Mouse (Mus musculus): ENCODE measurements around the gene Fap.

The Fap gene

DNA sequence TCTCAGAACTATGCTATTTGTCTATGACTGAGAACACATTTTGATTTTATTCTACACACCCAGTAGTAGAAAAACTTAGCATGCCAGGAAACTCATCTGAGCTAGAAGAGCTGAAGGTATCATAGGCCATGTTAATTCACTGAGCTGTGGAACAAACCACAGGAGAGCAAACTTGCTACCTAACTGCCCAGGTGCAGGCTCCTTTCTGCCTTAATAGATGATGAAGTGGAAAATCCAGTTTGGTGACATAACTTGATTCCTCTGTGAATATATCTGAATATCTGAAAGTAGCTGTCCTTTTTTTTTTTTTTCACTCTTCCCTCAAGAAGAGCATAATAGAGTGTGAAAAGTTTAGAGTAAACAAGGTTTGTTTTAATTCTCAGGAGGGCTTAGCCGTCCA, 42.8 kb downstream of the Fap start:
- DNase-seq (ENCODE audit: low read depth in 1 of 2, low spot score in 2 of 2): no peak

DNA sequence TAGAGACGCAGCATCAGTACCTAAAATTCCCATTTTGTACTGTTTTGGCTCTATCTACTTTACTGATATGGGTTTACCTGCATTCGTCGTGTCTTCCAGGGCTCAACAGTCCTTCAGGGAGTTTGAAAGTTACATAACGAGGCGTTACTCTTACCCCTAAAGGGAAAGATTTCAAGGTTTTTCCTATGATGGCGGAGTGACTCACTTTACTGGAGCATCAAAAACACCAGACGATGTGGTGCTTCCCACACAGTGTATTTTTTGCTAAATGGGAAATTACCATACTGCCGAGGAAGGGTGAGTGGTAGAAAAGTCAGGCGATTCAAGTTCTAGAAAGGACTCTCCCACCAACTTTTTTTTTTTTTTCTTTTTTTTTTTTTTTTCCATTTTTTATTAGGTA, 47.5 kb downstream of the Fap start:
- DNase-seq (ENCODE audit: low read depth in 1 of 2, low spot score in 2 of 2): no peak

DNA sequence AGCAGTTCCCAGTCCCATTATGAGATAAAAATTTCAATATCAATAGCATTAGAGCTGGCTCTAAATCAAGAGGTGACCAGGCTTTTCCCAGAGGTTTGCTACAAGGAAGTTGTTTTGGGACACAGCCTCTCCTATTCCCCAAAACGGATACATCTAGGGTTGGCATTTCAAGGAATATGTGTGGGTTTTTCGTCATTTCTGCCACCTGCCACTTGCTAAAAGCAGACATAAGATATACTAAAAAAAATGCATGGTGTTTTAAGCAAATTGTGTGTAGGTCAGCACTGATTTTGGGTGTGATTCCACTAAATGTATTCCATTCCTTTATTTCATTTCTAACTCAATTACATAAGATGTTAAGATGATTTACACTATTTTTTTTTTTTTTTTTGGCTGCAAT, 56.1 kb downstream of the Fap start:
- DNase-seq (ENCODE audit: low read depth in 1 of 2, low spot score in 2 of 2): no peak

DNA sequence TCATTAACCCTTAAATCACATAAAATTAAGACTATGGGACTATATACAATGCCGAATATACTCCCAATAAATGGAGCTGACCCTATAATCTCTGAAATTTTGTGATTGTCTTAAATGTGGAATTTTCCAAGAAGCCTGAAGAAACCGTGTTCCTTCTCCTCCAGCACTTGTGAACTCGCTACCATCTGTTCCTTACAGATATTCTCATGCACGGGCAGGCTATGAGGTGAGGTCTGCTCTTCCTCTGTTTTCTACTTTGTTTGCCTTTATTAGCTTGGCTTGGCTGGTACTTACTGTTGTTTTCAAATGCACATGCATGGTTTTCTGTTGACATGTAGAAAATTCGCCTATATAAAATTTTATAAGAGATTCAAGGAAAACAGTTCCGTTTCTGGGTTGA, 59.4 kb downstream of the Fap start:
- no peak for DNase-seq (ENCODE audit: low read depth in 1 of 2, low spot score in 2 of 2)

DNA sequence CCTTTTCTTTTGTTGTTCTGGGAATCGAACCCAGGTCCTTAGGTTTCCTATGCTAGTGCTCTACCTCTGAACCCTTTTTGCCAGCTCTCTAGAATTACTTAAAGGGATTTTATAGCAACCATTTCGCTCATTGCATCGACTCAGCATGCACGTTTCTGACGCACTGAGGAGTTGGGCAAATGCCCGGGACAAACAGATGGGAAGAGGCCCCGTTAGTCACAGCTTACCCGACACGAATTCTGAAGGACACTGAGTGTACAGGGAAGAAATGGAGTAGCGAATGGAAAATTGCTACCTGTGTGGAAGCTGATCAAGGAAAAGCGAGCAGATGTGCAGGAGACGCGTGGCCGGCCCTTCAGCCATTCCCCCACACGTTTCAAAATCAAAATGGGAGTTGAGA, 60.4 kb downstream of the Fap start:
- DNase-seq (ENCODE audit: low read depth in 1 of 2, low spot score in 2 of 2): no peak

DNA sequence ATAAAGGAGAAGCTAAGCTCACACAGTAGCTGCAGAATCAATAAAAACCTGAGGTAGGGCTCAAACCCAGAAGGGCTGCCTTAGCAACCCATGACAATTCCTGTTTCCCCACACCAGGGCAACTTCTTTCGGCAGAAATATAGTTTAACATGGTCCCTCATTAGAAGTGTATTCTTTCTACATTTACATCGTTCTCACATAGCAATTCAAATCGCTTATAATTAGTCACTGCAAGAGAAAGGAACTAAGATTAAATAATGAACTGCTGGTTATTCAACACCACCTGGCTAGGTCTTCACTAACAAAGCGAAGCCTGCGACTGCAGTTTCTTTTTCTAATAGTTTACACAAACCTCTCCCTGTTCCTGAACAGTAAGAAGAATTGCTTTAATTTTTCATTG, 66.7 kb downstream of the Fap start:
- no peak for DNase-seq (ENCODE audit: low read depth in 1 of 2, low spot score in 2 of 2)

DNA sequence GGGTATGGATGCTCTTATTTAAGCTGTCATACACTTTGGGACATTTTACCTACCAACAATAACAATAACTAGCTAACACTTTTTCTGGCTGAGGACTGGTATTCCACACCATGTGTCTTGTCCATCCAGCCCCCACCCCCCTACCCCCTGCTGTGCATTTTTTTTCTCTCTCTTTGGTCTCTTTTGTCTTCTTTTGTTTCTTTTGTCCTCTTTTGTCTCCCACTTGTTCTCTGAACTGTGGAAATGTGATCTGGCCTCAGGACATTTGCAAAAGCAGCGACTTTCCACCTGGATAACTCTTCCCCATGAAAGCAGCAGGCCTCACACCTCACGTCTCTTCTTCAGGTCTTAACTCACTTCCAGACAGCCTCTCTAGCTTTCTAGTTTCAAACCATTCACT, 67.4 kb downstream of the Fap start:
- no peak for DNase-seq (ENCODE audit: low read depth in 1 of 2, low spot score in 2 of 2)

DNA sequence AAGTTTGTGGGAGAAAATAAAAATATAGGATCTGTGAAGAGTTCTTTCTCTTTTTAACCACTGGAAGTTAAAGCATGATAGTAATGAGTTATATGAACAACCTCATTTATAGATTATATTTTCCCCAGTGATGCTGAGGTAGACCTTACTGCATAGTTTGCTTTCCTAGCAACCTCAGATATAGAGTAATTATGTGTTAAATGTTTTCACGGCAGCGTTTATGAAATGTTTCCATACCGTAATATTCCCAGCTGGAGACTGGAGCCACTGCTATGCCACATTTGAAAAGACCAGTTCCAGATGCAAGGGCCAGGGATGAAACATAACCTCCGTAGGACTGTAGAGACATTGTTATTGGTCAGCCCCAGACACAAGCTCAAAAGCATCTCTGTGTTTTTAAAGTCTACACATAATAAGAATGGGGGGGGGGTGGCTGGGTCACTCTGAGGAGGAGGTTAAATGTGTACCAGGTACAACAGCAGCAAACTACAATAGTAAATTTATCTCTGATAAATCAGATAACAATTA, 69.5 kb downstream of the Fap start:
- DNase-seq (ENCODE audit: low read depth in 1 of 2, low spot score in 2 of 2): no peak

DNA sequence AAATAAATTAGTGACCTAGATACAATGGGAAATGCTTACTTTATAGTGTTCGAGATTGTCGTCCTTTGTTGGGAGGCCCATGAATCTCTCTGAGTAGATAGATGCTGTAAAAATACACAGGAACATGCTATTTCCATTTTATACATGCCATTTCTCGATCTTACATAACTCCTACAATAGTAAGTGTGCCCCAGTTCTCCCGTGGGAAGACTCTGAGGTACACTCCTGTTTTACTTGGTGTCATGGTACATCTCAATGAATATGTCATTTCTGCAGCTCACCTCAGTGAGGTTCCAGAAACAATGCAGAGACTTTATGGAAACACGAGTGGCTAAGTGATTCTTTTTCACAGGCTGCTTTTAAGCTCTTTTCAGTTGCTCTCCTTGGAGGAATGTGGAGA, 70.5 kb downstream of the Fap start:
- no peak for DNase-seq (ENCODE audit: low read depth in 1 of 2, low spot score in 2 of 2)

DNA sequence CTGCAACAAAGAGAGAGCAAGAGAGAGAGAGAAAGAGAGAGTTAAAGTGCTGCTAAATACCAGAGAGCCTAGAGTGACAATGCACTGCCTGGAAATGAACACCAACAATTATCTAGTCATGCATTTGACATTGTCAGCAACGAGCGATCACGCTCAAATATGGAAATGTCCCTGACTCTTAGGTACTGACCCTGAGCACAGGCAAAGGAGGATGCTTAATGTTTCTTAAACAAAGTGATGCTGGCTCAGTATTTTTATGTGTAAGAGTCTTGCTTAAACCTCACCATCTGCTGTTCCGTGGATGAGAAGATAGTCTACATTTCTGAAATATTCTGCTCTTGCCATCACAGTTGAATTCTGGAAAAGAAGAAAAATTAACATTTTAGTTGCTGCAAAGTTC, 71.4 kb downstream of the Fap start:
- DNase-seq (ENCODE audit: low read depth in 1 of 2, low spot score in 2 of 2): no peak

DNA sequence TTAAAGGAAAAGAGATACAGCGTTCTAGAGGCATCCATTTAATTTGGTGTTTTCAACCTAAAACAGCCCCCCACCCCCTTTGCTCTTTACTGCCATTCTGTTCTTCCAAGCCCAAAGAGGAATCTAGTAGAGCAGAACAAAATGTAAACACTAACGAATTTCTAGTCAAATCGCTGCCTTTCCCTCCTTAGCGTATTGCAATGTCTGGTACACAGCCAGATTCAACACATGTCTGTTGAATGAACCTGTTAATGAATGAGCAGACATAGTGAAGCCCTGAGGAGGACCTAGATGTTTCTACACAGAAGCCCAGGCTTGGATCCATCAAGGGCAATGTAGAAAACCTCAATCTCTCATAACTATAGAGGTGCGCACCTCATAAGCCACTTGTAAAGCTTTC, 75.1 kb downstream of the Fap start:
- no peak for DNase-seq (ENCODE audit: low read depth in 1 of 2, low spot score in 2 of 2)

DNA sequence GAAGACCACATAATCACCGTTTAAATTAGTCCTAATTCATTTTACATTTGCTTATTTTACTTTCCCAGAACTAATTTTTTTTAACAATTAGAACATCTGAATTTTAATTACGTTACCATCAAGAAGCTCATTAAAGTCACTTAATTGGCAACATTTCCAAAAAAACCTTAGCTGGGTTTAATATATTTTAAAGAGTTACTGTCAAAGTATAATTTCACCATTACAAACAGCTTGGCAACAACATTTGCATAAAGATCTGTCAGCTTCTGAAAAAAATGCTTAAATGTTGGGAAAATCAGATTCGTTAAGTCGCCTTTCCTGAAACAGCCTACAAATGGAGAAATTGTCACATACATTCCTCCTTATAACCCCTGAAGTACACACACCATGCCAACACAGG, 75.8 kb downstream of the Fap start:
- DNase-seq (ENCODE audit: low read depth in 1 of 2, low spot score in 2 of 2): no peak

DNA sequence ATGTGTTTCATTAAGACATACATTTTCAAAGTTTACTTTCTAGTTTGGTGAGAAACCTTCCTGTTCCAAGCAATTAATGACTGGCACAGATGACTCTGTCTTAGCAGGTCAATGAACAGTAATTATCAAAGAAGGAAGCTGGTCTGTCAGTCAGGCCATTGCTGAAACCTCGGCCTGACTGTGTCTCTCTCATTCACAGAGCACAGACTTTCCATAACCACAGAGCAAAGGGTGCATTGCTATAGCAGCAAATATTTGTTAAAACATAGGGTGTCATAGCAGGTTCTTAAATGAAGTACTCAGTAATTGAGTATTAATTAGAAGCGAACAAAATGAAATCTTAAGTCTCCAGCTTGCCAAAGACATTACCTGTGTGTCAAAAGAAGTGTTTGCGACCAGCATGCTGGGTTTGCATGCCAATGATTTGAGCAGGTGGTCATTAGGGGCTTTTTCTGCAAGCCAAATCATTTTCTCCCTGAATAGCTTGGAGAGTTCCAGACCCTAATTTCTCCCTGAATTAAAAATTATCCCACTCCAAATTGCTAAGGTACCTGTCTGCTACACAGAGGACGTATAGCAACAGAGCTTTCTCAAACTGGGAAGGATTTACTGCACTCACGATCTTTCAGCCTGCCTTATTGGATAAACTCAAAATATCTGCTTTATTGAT, 76.4 kb downstream of the Fap start:
- DNase-seq (ENCODE audit: low read depth in 1 of 2, low spot score in 2 of 2): no peak

DNA sequence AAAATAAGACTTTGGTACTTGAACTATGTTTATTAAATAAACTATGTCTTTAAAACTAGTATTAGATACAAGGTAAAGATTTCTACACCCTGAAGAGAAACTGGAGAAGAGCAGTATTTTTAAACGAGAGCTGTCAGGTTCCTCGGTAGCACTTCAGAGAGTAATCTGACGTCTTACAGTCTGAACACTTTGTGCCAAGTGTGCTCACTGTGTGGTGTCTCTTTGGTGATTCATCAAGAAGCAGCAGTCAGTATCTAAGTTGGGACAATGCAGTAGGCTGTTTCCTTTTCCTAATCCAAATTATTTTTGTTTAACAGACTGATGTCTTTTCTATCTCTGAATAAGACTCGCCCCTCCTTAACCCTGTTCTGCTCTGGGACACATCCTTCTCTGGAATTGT, 78.5 kb downstream of the Fap start:
- DNase-seq (ENCODE audit: low read depth in 1 of 2, low spot score in 2 of 2): no peak

DNA sequence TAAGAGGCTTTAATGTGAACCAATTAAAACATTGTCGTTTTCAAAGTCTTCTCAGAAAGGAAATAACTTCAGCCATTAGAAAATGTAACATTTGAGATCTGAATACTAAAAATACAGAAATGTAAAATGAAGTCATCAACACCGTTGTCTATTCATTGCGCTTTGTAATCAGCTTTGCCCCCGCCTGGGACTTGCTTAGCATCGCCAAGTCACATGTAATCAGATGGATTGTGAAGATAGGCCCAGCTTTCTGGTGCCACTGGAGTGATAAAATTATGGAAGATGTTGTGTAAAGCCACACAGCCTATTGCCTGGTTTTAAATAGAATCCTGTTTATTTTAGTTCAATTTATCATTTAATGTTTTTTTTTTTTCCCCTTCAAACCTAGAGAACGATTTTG, 84.0 kb downstream of the Fap start:
- DNase-seq (ENCODE audit: low read depth in 1 of 2, low spot score in 2 of 2): no peak

DNA sequence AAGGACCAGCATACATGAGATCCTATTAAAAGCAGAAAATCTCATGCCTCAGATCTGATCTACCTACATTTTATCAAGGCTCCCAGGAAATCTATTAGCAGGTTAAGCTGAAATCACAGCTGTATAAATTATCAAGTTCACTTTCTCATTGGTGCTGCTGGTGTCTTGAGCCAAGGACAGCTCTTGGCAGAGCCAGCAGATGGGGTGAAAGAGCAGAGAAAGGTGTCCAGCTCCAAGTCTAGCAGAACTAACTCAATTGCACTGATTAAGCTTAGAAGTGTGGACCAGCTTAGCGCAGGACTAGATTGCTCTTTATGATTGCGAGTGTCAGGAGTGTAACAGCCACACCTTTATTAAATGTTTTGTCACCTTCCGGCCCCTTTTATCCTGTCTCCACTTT, 89.0 kb downstream of the Fap start:
- DNase-seq (ENCODE audit: low read depth in 1 of 2, low spot score in 2 of 2): no peak

DNA sequence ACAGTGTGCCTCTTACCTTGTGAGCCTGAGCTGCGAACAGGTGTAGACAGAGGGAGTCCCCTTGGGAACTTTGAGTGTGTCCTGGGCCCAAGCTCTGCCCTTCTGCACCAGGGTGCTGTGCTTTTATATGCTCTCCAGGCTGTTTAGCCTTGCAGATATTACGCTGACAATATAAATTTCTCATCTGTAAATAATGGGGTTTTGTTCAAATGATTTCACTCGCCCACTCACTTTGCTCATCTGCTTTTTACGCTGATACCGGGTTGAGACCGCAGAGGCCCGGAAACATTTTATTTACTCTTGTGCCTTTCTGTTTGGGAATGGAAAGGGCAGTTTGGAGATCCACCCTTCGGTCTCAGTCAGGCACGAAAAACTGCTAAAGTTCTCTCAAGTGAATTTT, 90.3 kb downstream of the Fap start, which contains the start of gene Gcg:
Gcg (minus strand) TSS at position 101 of the 400 bp plus-strand sequence.
- no peak for DNase-seq (ENCODE audit: low read depth in 1 of 2, low spot score in 2 of 2)

DNA sequence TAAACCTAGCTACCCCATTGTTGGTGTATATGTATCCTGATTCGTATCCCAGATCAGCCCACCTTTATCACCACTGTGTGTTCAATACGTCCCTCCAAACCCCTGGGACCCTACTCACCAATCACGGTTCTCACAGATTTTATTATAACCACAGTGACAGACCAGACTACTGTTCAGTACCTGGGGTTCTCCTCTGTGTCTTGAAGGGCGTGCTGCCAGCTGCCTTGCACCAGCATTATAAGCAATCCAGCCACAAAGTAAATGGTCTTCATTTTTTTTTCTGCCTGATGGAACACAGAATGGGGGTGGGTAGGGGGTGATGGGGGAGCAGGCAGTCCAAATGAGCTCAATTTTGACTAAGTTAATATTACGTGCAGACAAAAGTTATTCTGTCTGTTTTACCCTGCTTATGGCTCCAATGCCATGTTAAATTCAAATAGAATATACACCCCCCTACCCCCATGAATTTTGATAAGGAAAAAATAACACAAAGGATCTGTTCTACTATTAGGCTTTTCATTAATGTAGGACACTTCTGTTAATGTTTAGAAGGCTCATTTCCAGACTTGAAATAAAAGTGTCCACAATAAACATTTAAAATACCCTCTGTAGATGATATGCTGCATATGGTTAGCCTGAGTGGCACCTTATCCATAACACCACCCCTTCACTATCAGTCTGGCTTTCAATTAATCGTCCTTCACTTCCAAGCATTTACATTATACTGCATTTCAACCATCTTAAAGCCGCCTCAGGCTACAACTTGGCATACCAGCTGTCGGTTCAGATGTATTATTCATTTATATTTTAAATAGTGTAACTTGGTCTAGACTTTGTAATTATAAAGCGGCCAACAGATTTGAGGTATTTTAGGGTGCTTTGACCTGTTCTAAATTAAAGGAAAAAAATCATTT, 93.3 kb downstream of the Fap start:
- no peak for DNase-seq (ENCODE audit: low read depth in 1 of 2, low spot score in 2 of 2)

DNA sequence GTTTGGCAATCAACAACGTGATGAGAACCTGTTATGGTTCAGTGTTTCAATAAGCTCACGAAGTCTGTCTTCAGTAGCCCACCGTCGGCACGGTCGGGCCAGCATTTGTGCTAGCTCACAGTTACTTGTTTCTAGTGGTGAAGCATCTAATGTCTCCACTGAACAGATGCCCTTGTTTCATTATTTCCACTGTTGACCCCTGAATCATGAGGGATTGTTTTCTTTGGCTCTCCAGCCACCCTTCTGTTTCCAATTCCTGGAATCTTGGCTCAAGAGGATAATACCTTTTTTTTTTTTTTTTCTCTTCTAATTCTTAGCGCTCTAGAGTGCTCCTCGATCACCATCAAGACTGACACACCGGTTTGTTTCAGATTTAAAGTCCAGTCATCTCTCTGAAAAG, 104.3 kb downstream of the Fap start:
- no peak for DNase-seq (ENCODE audit: low read depth in 1 of 2, low spot score in 2 of 2)

DNA sequence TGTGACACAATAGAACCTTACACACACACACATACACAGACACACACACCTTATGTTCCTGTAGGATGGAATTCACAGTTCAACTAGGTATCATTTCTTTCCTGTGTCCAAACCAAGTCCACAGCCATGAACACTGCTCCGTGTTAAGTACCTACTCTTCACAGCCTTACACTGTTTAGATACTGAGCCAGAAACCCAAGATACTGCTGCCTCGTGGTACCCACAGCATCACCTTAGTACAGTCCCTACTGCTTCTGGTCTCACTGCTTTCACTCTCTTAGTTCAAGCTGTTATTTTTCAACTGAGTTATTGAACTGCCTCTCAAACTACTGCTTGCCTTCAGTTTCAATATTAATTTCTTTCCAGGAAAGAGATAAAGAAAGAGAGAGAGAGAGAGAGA, 110.6 kb downstream of the Fap start:
- no peak for DNase-seq (ENCODE audit: low read depth in 1 of 2, low spot score in 2 of 2)

DNA sequence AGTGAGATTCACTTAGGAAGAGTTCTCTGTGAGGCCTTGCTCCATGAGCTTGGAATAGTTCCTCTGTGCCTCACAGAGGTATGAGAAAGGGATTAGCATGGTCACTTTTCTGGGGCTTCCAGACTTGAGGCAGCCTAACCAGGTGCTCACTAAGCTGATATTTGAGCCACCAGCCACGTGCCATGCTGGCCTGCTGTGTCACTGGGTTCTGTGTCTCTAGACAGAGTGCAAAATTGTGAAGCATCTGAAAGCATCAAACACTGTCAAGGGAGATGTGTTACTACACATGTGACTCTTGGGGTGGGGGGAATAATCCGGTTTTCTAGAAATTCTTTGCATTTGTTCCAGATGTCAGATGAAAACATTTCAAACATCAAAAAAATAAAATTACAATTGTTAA, 111.7 kb downstream of the Fap start:
- DNase-seq (ENCODE audit: low read depth in 1 of 2, low spot score in 2 of 2): no peak

DNA sequence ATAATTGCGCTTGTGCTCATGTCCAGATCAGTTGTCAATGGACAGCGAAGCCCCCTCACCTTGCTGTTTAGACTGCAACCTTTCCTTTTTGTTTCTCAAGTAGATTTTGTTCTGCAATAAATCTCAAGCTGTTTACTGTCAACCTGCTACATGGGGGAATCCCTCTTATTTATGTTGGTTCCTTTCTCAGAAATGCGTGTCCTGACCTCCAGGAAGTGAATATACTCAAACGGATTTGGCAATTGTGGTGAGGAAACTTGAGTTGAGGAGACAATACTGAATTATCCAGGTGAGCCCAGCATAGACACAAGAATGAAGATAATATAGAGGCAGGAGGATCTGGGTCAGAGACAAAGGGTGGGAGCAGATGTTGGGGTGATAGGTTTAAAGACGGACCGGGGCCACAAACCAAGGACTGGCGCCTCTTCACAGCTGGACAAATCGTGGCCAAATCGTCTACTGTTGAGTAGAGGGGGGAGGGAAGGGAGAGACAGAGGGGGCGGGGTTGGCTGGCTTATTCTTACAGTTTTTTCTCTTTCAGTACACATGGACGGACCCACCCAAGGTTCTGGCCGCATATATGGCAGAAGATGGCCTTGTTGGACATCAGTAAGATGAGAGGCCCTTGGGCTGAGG, 112.9 kb downstream of the Fap start:
- no peak for DNase-seq (ENCODE audit: low read depth in 1 of 2, low spot score in 2 of 2)
